Mouse (Mus musculus) adrenal gland, postnatal 4 days (tissue): ENCODE measurements around the gene Cd248. TPM values are rescaled to one million over a fixed set of nuclear protein-coding genes. Genes with fewer than 3 reads are reported as not detected.
A peak's percentile ranks its signal among the peaks of the same experiment; 100 is the strongest.

ENCODE experiments used
- DNase-seq, 2 experiments: peaks; one replicate each; pipeline ENCODE4 v3.0.0; 2021 to 2022; ENCODE audit warnings: low spot score in 2 of 2, mixed read lengths in 2 of 2
- total RNA-seq, 2 experiments: library from RNA; stranded (reverse); gene quantifications; 2 replicates each; pipeline ENCODE4 v1.2.3; 2021

Gene Cd248
- total RNA-seq, 2 experiments from 2014 or later = 45.8 to 47.6 TPM

DNA sequence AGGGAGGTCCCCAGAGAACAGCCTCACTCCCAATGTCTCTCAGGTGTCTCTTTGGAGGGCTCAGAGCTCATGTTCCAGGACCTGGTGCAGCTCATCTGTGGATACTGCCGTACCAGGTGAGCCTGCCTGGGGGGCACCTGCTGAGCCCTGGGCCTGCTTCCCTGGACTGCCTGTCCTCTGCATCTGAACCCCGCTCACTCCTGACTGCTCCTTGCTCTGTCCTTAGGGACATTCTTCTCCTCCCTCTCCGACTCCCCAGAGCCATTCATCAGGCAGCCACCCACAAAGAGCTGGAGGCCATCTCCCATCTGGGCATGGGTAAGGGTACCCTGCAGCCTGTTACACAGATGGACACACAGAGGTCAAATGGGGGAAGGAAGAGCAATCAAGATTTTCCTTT lies 16.4 kb upstream of the Cd248 start:
- DNase-seq = no peak

GRCm38 (mm10) chr19:5052166-5052822 lies 15.6 kb upstream of the Cd248 start:
- no peak for DNase-seq

- DNase-seq = no peak
Observed at GRCm38 (mm10) chr19:5052853-5053252, 15.0 kb upstream of the Cd248 start.

DNA sequence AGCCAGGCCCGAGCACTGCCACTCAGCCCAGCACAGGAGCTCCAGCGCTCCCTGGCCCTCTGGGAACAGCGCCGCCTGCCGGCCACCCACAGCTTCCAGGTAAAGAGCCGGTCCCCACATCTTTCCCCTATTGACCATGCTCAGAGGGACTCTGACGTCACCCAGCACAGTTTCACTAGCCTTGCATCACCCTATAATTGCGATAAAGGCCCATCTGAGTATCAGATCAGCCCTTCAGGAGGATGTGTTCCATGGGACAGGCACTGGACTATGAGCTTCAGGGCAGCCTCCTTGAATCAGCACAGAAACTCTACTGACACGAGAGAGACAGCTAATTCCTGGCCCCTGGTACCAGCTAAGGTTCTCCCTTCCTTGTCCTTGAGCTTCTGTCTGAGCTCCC lies 14.0 kb upstream of the Cd248 start:
- no peak for DNase-seq

- DNase-seq = no peak
Observed at GRCm38 (mm10) chr19:5056251-5056650, 11.6 kb upstream of the Cd248 start.

- no peak for DNase-seq
Observed at GRCm38 (mm10) chr19:5057876-5058775, 9.8 kb upstream of the Cd248 start.

- DNase-seq = no peak
Observed at GRCm38 (mm10) chr19:5058801-5059771, 8.8 kb upstream of the Cd248 start.

- DNase-seq = no peak
Observed at GRCm38 (mm10) chr19:5060365-5061330, 7.2 kb upstream of the Cd248 start.

GRCm38 (mm10) chr19:5062041-5062440 lies 5.8 kb upstream of the Cd248 start:
- DNase-seq = no peak

- DNase-seq = no peak
Observed at GRCm38 (mm10) chr19:5062446-5062845, 5.4 kb upstream of the Cd248 start.

DNA sequence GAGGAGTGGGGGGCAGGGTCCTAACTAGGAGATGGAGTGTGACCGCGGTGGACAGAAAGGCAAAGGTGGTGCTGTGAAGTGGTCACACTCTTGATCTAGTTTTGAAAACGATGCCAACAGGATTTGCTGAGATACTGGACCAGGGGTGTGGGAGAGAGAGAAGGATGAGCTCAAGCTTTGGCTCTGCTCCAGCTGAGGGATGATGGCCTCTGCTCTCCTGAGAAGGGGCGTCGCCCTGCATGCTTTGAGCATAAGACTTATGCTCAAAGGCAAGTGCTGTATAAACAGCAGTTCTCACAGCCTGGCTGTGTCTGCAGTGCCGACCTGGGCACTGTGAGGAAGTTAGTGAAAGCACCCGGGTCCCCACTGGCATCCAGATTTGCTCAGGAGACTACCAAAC lies 2.8 kb upstream of the Cd248 start:
- DNase-seq = no peak

DNA sequence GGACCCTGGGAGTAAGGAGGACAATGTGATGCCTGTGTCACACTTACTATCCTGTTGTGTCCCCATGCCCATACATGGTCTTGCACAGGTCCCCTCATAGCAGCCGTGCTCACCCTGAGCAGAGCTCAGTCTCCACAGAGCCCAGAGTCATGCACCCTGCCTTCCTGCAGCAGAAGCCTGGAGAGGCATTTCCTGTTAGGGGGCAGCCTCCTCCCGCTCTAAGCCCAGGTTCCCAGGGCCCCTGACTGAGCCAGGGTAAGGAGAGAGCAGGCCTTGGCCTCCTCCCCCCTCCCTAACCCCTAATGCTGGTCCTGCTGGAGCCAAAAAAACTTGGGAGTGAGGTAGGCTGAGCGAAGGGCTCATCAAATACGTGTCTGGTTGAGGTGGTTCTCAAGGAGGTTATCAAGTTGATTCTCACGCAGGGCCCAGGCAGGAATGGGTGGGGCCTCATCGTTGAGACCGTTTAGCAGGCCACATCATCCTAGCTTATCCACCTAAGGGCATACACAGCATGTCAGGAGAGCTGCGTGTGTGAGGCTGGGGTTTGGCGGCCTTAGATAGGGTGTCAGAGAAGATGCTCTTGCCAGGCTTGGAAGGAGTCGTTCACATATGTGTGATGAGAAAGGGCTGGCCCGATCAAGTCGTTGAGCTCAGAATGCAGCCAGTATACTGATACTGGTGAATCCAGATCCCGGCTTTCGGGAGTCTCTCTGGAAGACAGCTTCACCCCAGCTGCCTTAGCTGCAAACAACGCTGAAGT lies 658 bp upstream of the Cd248 start:
- no peak for DNase-seq

GRCm38 (mm10) chr19:5068570-5069234 lies 824 bp downstream of the Cd248 start:
- DNase-seq = no peak

GRCm38 (mm10) chr19:5069486-5069885 lies 1.6 kb downstream of the Cd248 start:
- no peak for DNase-seq

GRCm38 (mm10) chr19:5069978-5070377 lies 2.1 kb downstream of the Cd248 start:
- no peak for DNase-seq

- DNase-seq = no peak
Observed at GRCm38 (mm10) chr19:5071077-5071476, 3.2 kb downstream of the Cd248 start.

- DNase-seq = peak in 1 of 2 experiments; percentile 54
Observed at GRCm38 (mm10) chr19:5071545-5072369, 3.9 kb downstream of the Cd248 start.
